Mouse (Mus musculus): Measurements from ENCODE around the gene Ngef. TPM values are rescaled to one million over a fixed set of nuclear protein-coding genes. Genes with fewer than 3 reads are reported as not detected.
A peak's percentile ranks its signal among the peaks of the same experiment; 100 is the strongest.

Gene Ngef
- total RNA-seq, 2 experiments from 2014 or later = 0.56 to 0.80 TPM

DNA sequence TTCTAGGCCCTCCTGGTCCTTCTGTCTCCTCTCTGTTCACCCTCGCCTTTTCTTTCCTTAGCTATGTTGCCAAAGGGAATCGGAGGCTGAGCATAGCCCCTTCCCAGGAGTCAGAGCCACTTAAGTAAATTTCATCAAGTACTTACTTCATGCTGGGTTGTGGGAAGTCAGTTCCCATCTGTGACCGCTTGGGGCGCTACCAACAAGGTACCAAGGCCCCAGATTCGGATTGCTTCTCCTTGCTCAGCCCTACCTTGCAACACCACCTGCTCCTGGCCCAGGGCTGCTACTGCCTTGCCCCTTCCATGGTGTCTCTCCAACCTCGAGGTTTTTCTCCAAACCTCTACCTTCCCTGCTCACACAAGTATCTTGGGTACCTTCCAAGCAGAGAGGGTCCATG lies 5.3 kb downstream of the Ngef start:
- DNase-seq (ENCODE audit: low spot score in 2 of 2) = peak in 1 of 2 experiments; percentile 41

- no peak for DNase-seq (ENCODE audit: low spot score in 2 of 2)
These were observed 7.9 kb downstream of the Ngef start for GRCm38 (mm10) chr1:87565760-87566159.

GRCm38 (mm10) chr1:87562967-87563366 lies 10.7 kb downstream of the Ngef start:
- DNase-seq (ENCODE audit: low spot score in 2 of 2) = no peak

GRCm38 (mm10) chr1:87553586-87553985 lies 20.1 kb downstream of the Ngef start:
- DNase-seq (ENCODE audit: low spot score in 2 of 2) = no peak

DNA sequence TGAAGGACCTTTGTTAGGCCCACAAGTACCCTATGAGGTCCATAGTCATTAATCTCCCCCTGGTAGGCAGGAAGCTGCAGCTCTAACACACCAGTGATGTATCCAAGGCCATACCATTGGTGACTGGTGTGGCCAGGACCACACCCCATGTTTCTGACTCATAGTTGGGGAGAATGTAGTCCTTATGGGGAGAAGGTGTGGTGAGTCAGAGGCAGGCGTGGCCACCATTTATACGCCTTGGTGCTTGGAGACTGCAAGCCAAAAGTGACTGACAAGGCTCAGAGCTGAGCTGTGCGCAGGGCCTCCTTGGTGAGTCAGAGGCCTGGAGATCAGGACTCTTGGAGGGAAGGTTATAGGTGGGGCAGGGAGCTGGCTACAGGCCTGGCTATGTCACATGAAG lies 22.7 kb downstream of the Ngef start:
- no peak for DNase-seq (ENCODE audit: low spot score in 2 of 2)

DNA sequence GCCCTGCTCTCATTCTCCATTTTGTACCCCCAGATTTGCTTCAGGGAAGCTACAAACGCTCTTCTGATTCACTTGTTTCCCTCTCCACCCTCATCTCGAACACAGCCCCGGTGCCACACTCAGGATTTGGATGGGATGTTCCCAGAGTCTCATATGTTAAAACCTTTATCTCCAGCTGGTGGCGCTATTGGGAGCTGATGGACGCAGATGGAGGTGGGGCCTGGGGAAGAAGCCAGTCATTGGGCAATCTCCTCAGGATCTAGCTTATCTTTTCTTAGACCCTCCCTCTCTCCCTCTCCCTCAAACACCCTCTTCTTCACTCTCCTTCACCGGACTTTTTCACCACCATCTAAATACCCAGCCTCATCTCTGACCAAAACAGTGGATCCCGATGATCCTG lies 32.1 kb downstream of the Ngef start:
- DNase-seq (ENCODE audit: low spot score in 2 of 2) = peak; percentile 30 to 40

GRCm38 (mm10) chr1:87537008-87537407 lies 36.7 kb downstream of the Ngef start:
- no peak for DNase-seq (ENCODE audit: low spot score in 2 of 2)

GRCm38 (mm10) chr1:87534118-87534517 lies 39.6 kb downstream of the Ngef start:
- no peak for DNase-seq (ENCODE audit: low spot score in 2 of 2)

GRCm38 (mm10) chr1:87532346-87532745 lies 41.3 kb downstream of the Ngef start:
- DNase-seq (ENCODE audit: low spot score in 2 of 2) = no peak

DNA sequence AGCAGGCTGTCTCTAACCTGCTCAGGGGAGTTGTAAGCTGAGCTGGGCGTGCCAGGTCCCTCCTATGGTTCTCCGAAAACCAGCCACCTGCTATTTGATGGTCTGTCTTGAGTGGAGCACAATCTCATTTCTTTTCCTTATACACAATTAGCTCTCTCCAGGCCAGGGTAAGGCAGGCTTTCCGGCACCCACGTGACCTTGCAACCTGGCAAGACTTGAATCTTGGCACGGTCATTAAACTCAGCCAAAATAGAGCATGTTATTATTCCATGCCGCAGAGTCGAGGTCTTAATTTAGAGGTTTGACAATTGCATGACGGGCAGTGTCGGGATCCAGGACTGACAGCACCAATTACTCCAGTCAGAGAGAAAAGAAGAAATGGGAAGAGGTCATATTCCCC lies 46.5 kb downstream of the Ngef start:
- no peak for DNase-seq (ENCODE audit: low spot score in 2 of 2)

GRCm38 (mm10) chr1:87525041-87525440 lies 48.6 kb downstream of the Ngef start:
- no peak for DNase-seq (ENCODE audit: low spot score in 2 of 2)

GRCm38 (mm10) chr1:87521523-87521922 lies 52.1 kb downstream of the Ngef start:
- no peak for DNase-seq (ENCODE audit: low spot score in 2 of 2)

- DNase-seq (ENCODE audit: low spot score in 2 of 2) = no peak
These were observed 53.2 kb downstream of the Ngef start for GRCm38 (mm10) chr1:87520467-87520866.

DNA sequence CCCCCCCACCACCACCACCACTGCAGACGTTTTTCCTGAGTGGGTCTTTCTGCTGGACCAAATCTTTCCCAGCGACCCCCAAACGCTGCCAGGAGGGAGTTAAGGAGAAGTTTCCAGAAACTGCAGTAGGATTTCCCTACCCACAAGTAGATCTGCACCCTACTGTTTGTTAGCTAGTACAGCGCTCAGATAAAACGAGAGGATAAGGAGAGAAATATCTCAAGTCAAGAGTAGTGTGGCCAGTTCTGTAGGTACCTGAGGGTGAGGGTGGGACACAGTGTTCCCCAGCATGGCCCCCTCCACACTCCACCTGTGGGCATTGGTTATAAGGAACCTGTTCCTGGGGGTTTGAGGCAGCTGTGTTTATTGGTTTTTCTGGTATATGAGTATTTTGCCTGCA lies 62.8 kb downstream of the Ngef start:
- no peak for DNase-seq (ENCODE audit: low spot score in 2 of 2)

GRCm38 (mm10) chr1:87510166-87510691 lies 63.4 kb downstream of the Ngef start:
- DNase-seq (ENCODE audit: low spot score in 2 of 2) = peak; percentile 29 to 37

GRCm38 (mm10) chr1:87509561-87510165 lies 64.0 kb downstream of the Ngef start, which contains the start of gene Neu2:
Gene Neu2 (plus strand): TSS chr1:87509889.
- DNase-seq (ENCODE audit: low spot score in 2 of 2) = peak in 1 of 2 experiments; percentile 21

- DNase-seq (ENCODE audit: low spot score in 2 of 2) = no peak
These were observed 64.8 kb downstream of the Ngef start for GRCm38 (mm10) chr1:87508591-87509560.

DNA sequence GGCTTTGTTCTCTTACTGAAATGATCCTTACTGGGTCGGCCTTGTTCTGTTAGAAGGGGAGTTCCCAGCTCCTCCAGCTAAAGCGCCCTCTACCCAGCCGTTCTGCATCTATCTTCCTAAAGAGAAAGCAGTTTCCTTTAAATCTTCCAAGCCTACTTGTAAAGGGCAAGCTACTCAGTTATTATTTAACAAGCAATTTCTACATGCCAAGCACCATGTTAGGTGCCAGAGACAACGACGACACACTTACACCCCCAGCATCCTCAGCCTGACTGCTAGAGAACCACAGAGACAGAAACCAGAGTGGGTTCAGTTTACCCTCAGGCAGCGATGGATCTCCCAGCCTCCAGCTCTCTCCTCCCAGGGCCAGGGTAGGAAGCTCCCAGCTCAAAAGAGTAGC lies 65.8 kb downstream of the Ngef start:
- no peak for DNase-seq (ENCODE audit: low spot score in 2 of 2)

DNA sequence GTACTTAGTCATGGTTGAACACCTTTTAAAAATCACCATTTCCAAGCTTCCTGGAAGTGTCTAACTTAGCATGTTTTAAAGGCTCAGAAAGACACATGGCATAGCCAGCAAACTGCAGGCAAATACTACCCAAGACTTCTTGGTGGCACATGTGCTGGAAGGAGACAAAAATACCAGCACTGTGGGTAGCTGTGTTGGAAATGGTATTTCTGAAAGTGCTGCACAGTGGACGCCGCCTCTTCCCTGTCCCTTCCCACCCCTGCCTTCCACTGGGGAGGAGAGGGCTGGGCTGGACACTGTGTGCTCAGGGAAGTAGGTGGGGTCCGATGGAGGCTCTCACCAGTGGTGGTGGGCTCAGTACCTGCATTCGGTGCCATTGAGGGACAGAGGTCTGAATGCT lies 68.1 kb downstream of the Ngef start:
- no peak for DNase-seq (ENCODE audit: low spot score in 2 of 2)

- DNase-seq (ENCODE audit: low spot score in 2 of 2) = no peak
These were observed 80.1 kb downstream of the Ngef start for GRCm38 (mm10) chr1:87493542-87493941.

GRCm38 (mm10) chr1:87492285-87492684 lies 81.4 kb downstream of the Ngef start:
- no peak for DNase-seq (ENCODE audit: low spot score in 2 of 2)

DNA sequence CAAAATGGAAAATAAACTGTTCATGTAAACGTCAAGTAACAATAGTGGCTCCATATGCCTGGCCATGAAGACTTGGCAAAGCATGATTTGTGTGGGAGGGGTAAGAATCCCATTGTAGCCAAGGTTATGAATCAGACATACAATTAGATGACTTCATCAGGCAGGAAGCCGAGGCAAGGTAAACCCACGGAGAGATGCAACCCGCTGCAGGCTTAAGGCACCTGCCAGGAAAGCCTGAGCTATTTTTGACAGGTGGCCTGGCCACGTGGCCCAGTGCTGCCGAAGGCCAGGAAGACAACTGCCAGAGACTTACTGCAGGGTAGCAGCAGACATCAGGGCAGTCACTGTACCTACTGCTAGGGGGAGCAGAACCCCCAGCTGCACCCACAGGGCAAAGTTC lies 87.3 kb downstream of the Ngef start:
- no peak for DNase-seq (ENCODE audit: low spot score in 2 of 2)
